Mouse (Mus musculus): ENCODE measurements around the gene Rln1. TPM values are rescaled to one million over a fixed set of nuclear protein-coding genes. Genes with fewer than 3 reads are reported as not detected.

Gene Rln1
- total and polyA plus RNA-seq, 3 experiments: not detected

DNA sequence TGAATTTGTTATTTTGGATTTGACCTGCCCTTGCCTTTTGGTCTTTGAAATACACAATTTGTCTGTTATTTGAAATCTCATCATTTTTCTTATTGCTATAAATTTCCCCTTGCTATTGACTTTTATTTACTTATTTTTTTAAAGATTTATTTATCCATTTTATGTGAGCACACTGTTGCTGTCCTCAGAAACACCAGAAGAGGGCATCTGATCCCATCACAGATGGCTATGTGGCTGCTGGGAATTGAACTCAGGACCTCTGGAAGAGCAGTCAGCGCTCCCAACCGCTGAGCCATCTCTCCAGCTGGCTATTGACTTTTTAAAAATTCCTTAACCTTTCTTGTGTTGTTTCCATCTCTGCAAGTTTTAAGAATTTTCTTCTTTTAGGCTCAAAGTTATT lies 2.2 kb upstream of the Rln1 start:
- no peak for DNase-seq
- intact Hi-C loops (cut with DNase I): no loop called here
- Histone ChIP-seq H3K4me1 (ENCODE audit: control insufficient read depth, insufficient read depth, low read length) (no peaks in the 10 kb centered on the region), H3K27ac (no peak overlapping the region), H3K27me3 (ENCODE audit: control insufficient read depth, insufficient read depth, low read length) (no peaks in the 10 kb centered on the region), H3K36me3 (ENCODE audit: control insufficient read depth, insufficient read depth, low read length) (no peaks in the 10 kb centered on the region), H3K4me3 (no peak overlapping the region), H3K9ac (ENCODE audit: low read depth, low read length) (no peak overlapping the region), H3K79me2 (replicated peaks; ENCODE audit: control insufficient read depth, insufficient read depth, low read length) (no peaks in the 10 kb centered on the region)
- WGBS: 88% methylated on average over 2 of the region's 2 CpGs
- TF ChIP-seq EP300 (IDR thresholded peaks at IDR 0.05; ENCODE audit: insufficient read depth, low read depth, low read length): no peak
- TF ChIP-seq CTCF (IDR thresholded peaks at IDR 0.05): peak; percentile 14

- Histone ChIP-seq H3K4me1 (ENCODE audit: control insufficient read depth, insufficient read depth, low read length) (no peaks in the 10 kb centered on the region), H3K79me2 (replicated peaks; ENCODE audit: control insufficient read depth, insufficient read depth, low read length) (no peaks in the 10 kb centered on the region), H3K4me3 (no peak overlapping the region), H3K27ac (no peak overlapping the region), H3K27me3 (ENCODE audit: control insufficient read depth, insufficient read depth, low read length) (no peaks in the 10 kb centered on the region), H3K9ac (ENCODE audit: low read depth, low read length) (no peak overlapping the region), H3K36me3 (ENCODE audit: control insufficient read depth, insufficient read depth, low read length) (no peaks in the 10 kb centered on the region)
- WGBS: 63% methylated on average over 13 of the region's 13 CpGs
- TF ChIP-seq EP300 (IDR thresholded peaks at IDR 0.05; ENCODE audit: insufficient read depth, low read depth, low read length) (no peak), POLR2A (IDR thresholded peaks at IDR 0.05; ENCODE audit: insufficient read depth, low read depth, low read length) (no peak)
- intact Hi-C loops (cut with DNase I): no loop called here
- no peak for DNase-seq
Measured at GRCm38 (mm10) chr19:29326822-29327552, 7.5 kb downstream of the Rln1 start.

DNA sequence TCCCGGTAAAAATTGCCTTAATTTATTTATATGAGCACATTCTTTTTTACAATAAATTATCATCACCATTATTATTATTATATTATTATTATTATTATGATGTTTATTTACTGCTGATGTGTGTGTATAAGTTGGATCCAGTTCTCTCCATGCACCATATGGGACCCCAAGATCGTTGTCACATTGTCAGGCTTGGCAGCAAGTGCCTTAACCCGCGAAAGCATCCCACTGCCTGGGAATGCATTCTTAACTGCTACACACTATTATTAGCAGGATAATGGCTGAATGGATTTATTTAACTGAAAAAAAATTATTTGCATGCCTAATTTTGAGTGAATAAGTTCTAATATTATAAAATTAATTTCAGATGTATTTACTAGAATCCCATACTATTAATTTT lies 8.1 kb downstream of the Rln1 start:
- Histone ChIP-seq H3K27me3 (ENCODE audit: control insufficient read depth, insufficient read depth, low read length) (no peaks in the 10 kb centered on the region), H3K4me3 (no peak overlapping the region), H3K27ac (no peak overlapping the region), H3K4me1 (ENCODE audit: control insufficient read depth, insufficient read depth, low read length) (no peaks in the 10 kb centered on the region), H3K79me2 (replicated peaks; ENCODE audit: control insufficient read depth, insufficient read depth, low read length) (no peaks in the 10 kb centered on the region), H3K9ac (ENCODE audit: low read depth, low read length) (no peak overlapping the region), H3K36me3 (ENCODE audit: control insufficient read depth, insufficient read depth, low read length) (no peaks in the 10 kb centered on the region)
- 86% methylated on average over 4 of the region's 4 CpGs for WGBS
- intact Hi-C loops (cut with DNase I): no loop called here
- TF ChIP-seq EP300 (IDR thresholded peaks at IDR 0.05; ENCODE audit: insufficient read depth, low read depth, low read length): no peak
- TF ChIP-seq CTCF (IDR thresholded peaks at IDR 0.05): no peak
- no peak for TF ChIP-seq POLR2A (IDR thresholded peaks at IDR 0.05; ENCODE audit: insufficient read depth, low read depth, low read length)
- no peak for DNase-seq

DNA sequence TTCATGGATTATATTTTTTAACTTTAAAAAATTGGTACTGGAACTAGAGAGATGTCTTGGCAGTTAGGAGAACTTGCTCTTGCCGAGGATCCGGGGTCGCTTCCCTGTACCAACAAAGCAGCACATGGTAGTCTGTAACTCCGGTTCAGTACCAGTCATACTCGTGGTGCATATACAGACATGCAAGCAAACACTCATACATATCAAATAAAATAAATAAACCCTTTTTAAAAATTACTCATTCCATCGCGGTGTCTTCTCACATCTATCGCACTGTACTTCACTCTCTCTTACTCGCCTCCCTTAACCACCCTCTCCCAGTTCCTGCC lies 8.7 kb downstream of the Rln1 start:
- Histone ChIP-seq H3K4me3 (no peak overlapping the region), H3K79me2 (replicated peaks; ENCODE audit: control insufficient read depth, insufficient read depth, low read length) (no peaks in the 10 kb centered on the region), H3K27me3 (ENCODE audit: control insufficient read depth, insufficient read depth, low read length) (no peaks in the 10 kb centered on the region), H3K4me1 (ENCODE audit: control insufficient read depth, insufficient read depth, low read length) (no peaks in the 10 kb centered on the region), H3K9ac (ENCODE audit: low read depth, low read length) (no peak overlapping the region), H3K27ac (no peak overlapping the region), H3K36me3 (ENCODE audit: control insufficient read depth, insufficient read depth, low read length) (no peaks in the 10 kb centered on the region)
- intact Hi-C loops (cut with DNase I): no loop called here
- 67% methylated on average over 9 of the region's 9 CpGs for whole genome bisulfite sequencing
- DNase-seq: no peak
- TF ChIP-seq EP300 (IDR thresholded peaks at IDR 0.05; ENCODE audit: insufficient read depth, low read depth, low read length) (no peak), POLR2A (IDR thresholded peaks at IDR 0.05; ENCODE audit: insufficient read depth, low read depth, low read length) (no peak), CTCF (IDR thresholded peaks at IDR 0.05) (no peak)

GRCm38 (mm10) chr19:29325053-29325851 lies 9.2 kb downstream of the Rln1 start, which contains the start of gene Insl6:
Gene Insl6 (minus strand): TSS chr19:29325356.
- DNase-seq: peak; percentile 69 to 80

More at GRCm38 (mm10) chr19:29325053-29325851, 9.2 kb downstream of the Rln1 start, which contains the start of gene Insl6:
- H3K4me1 ChIP-seq (ENCODE audit: control insufficient read depth, insufficient read depth, low read length): no peaks in the 10 kb centered on the region
- 4% methylated on average over 31 of the region's 31 CpGs for WGBS
- H3K36me3 ChIP-seq (ENCODE audit: control insufficient read depth, insufficient read depth, low read length): no peaks in the 10 kb centered on the region
- H3K9ac ChIP-seq (ENCODE audit: low read depth, low read length): 0 out of 2 replicates have a peak within 1 kb of the TSS, but pooled peaks have one; percentile 14
- peak within 1 kb of the TSS; percentile 48 for H3K4me3 ChIP-seq
- intact Hi-C loops (cut with DNase I): no loop called here
- no peaks in the 10 kb centered on the region for H3K79me2 ChIP-seq (replicated peaks; ENCODE audit: control insufficient read depth, insufficient read depth, low read length)
- TF ChIP-seq POLR2A (IDR thresholded peaks at IDR 0.05; ENCODE audit: insufficient read depth, low read depth, low read length): no peak
- TF ChIP-seq CTCF (IDR thresholded peaks at IDR 0.05): no peak
- TF ChIP-seq EP300 (IDR thresholded peaks at IDR 0.05; ENCODE audit: insufficient read depth, low read depth, low read length): no peak
- H3K27ac ChIP-seq: no peak within 1 kb of the TSS
- no peaks in the 10 kb centered on the region for H3K27me3 ChIP-seq (ENCODE audit: control insufficient read depth, insufficient read depth, low read length)

All from heart, adult 2 months (tissue).